Mouse (Mus musculus): ENCODE data around the gene Cd79a.

GRCm38 (mm10) chr7:24853233-24853563 is 44.0 kb upstream of the Cd79a start:
- TF ChIP-seq POLR2A (IDR thresholded peaks at IDR 0.05; ENCODE audit: low read depth, low read length) (no peak), CTCF (conservative IDR thresholded peaks at IDR 0.05; ENCODE audit: insufficient read depth, insufficient read length, low read depth, low read length) (no peak)

Measured in kidney, adult 2 months (tissue).